Mouse (Mus musculus) neural tube, embryonic 12.5 days (tissue): ENCODE measurements around the gene Mlx. TPM values are rescaled to one million over a fixed set of nuclear protein-coding genes. Genes with fewer than 3 reads are reported as not detected.

Experiments
- ATAC-seq: fragments of 200-750 bp; cut with Nextera tagmentation; 2 replicates; pipeline ENCODE4 v1.8.0; 2017; ENCODE audit warnings: low read depth, mild to moderate bottlenecking, moderate TSS enrichment, moderate library complexity; ENCODE audit not compliant: low FRiP score
- H3K27ac ChIP-seq: fragments of 300-500 bp; sonication (generic); 2 replicates; pipeline ENCODE4 v1.5.1; 2016
- H3K27me3 ChIP-seq: fragments of 300-500 bp; sonication (generic); replicated peaks from 2 replicates; pipeline ENCODE4 v1.6.1; 2016; ENCODE audit warnings: mild to moderate bottlenecking
- H3K36me3 ChIP-seq: fragments of 300-500 bp; sonication (generic); 2 replicates; pipeline ENCODE4 v1.6.1; 2016; ENCODE audit warnings: mild to moderate bottlenecking
- H3K4me1 ChIP-seq: fragments of 300-500 bp; sonication (generic); 2 replicates; pipeline ENCODE4 v1.6.1; 2016
- H3K4me2 ChIP-seq: fragments of 300-500 bp; sonication (generic); replicated peaks from 2 replicates; pipeline ENCODE4 v1.6.1; 2016; ENCODE audit warnings: mild to moderate bottlenecking
- H3K4me3 ChIP-seq: fragments of 300-500 bp; sonication (generic); 2 replicates; pipeline ENCODE4 v1.5.1; 2016
- H3K9ac ChIP-seq: fragments of 300-500 bp; sonication (generic); 2 replicates; pipeline ENCODE4 v1.6.1; 2016; ENCODE audit warnings: mild to moderate bottlenecking
- H3K9me3 ChIP-seq: fragments of 300-500 bp; sonication (generic); 2 replicates; pipeline ENCODE4 v1.6.1; 2016; ENCODE audit warnings: mild to moderate bottlenecking
- WGBS: fragments of 180-500 bp; shearing (Covaris S2); methylation state at CpG from one replicate; pipeline ENCODE4 v1.1.7; 2016; 5-methylcytosine and 5-hydroxymethylcytosine counted together
- polyA plus RNA-seq: library from polyadenylated mRNA; unstranded; fragments of >200 nt; fragmentation: Nextera tagmentation; extraction: Ambion mirVana; gene quantifications from 2 replicates; pipeline ENCODE4 v1.2.1, GENCODE M21; 2016

The Mlx gene
- 59.6 and 68.0 TPM in 2 replicates for polyA plus RNA-seq

DNA sequence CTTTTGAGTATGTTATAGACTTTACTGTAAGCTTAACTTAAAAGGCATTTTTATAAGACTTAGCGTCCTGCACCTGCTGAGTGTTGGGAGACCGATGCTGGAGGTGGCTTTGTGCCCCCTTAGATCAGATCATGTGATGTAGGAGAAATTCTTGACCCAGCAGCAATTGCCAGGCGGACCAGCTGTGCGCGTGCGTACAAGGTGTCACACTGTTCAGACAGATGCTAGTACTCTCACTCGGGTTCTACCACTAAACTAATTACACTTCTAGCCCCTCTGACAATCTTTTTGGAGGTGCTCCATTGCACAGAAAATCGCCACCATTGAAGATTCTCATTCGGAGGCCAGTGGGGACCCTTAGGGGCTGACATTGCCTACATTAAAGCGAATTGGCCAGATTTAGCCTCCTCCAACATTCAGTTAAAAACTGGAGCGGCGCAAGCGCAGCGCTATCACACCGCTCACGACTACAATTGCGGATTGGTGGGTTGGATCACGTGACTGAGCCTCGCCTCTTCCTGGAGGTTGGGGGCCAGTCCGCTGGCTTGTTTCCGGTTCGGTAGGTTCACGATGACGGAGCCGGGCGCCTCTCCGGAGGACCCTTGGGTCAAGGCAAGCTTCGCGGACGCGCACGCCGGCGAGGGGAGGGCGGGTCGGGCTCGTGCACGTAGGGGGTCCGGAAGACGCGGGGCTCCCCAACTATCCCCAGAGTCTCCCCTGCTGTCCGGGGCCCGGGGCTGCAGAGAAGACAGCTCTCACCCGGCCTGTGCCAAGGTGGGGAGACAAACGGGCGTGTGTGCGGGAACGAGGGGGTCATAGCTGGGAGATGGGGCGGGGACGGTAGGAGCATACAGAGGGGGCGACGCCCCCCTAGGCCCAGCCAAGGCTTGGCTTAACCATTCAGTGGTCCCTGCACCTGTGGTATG, at the start of gene Mlx:
Mlx (plus strand) TSS at position 522 of the 926 bp plus-strand sequence.
- 2% methylated on average over 52 of the region's 52 CpGs for WGBS
- H3K4me3 ChIP-seq: peak within 1 kb of the TSS; percentile 91
- no peaks in the 10 kb centered on the region for H3K27me3 ChIP-seq
- peaks cover 48% of the 10 kb centered on the region for H3K36me3 ChIP-seq
- peaks cover 35% of the 10 kb centered on the region for H3K4me1 ChIP-seq
- peak within 1 kb of the TSS; percentile 93 for H3K9ac ChIP-seq
- H3K4me2 ChIP-seq: peak within 1 kb of the TSS; percentile 97
- peak; percentile 81 for ATAC-seq
- H3K27ac ChIP-seq: peak within 1 kb of the TSS; percentile 79; the same call in 1 of the 2 replicates
- no peaks in the 10 kb centered on the region for H3K9me3 ChIP-seq

DNA sequence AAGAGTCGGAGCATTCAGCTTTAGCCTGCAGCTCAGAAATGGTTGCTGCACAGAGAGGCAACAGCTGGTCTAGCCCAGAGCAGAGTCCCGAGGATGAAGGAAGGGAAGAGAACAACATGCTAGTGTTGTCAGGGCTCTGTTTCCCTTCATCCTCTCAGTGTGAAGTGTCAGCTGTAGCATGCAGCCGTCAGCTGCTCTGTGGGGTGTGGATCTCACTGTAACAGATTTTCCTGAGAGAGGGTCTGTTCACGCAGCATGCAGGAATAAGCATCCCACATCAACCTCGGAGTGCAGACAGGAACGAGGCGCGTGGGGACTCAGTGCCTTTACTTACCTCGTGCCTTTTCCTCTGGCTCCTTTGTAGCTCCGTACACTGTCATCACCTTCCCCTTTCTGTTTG, 49.3 kb upstream of the Mlx start:
- Histone ChIP-seq H3K27me3 (no peaks in the 10 kb centered on the region), H3K4me3 (no peak overlapping the region), H3K36me3 (peaks cover 93% of the 10 kb centered on the region), H3K9me3 (no peaks in the 10 kb centered on the region), H3K27ac (no peak overlapping the region), H3K4me1 (no peaks in the 10 kb centered on the region), H3K4me2 (no peak overlapping the region), H3K9ac (no peak overlapping the region)
- no peak for ATAC-seq
- WGBS: 81% methylated on average over 10 of the region's 10 CpGs

GRCm38 (mm10) chr11:101045826-101046225, 41.3 kb upstream of the Mlx start:
- Histone ChIP-seq H3K4me2 (no peak overlapping the region), H3K9ac (no peak overlapping the region), H3K4me1 (no peaks in the 10 kb centered on the region), H3K27me3 (no peaks in the 10 kb centered on the region), H3K36me3 (peaks cover 95% of the 10 kb centered on the region), H3K27ac (no peak overlapping the region), H3K9me3 (no peaks in the 10 kb centered on the region), H3K4me3 (no peak overlapping the region)
- 91% methylated on average over 4 of the region's 4 CpGs for WGBS
- ATAC-seq: no peak

DNA sequence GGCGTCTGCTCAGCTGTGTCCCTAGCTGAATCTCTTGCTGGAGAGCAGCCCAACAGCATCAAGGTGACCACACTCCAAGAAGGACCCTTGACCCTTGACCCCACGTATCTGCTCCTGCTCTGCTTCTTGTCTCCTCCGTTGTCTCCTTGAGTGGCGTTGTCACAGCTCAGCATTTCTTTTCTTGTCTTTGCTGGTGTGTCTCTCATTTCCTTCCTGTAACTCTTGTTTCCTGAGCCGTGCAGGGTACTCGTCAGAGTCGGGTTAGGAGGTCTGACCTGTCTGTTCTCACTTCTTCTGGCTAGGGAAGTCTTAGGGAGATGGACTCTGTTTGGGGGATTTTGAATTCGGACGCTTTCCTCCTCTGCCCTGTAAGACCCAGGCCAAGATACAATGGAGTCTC, 40.6 kb upstream of the Mlx start:
- H3K27ac ChIP-seq: no peak overlapping the region
- WGBS: 80% methylated on average over 9 of the region's 9 CpGs
- no peak for ATAC-seq
- no peaks in the 10 kb centered on the region for H3K9me3 ChIP-seq
- H3K4me2 ChIP-seq: no peak overlapping the region
- H3K4me3 ChIP-seq: no peak overlapping the region
- H3K9ac ChIP-seq: no peak overlapping the region
- H3K27me3 ChIP-seq: no peaks in the 10 kb centered on the region
- no peaks in the 10 kb centered on the region for H3K4me1 ChIP-seq
- H3K36me3 ChIP-seq: peaks cover 94% of the 10 kb centered on the region

- no peak overlapping the region for H3K4me3 ChIP-seq
- H3K9ac ChIP-seq: no peak overlapping the region
- no peak overlapping the region for H3K4me2 ChIP-seq
- no peaks in the 10 kb centered on the region for H3K9me3 ChIP-seq
- ATAC-seq: no peak
- 89% methylated on average over 3 of the region's 3 CpGs for WGBS
- no peaks in the 10 kb centered on the region for H3K4me1 ChIP-seq
- H3K27me3 ChIP-seq: no peaks in the 10 kb centered on the region
- H3K27ac ChIP-seq: no peak overlapping the region
- H3K36me3 ChIP-seq: peaks cover 94% of the 10 kb centered on the region
These were observed 39.6 kb upstream of the Mlx start for GRCm38 (mm10) chr11:101047502-101047901.

GRCm38 (mm10) chr11:101050359-101050758, 36.7 kb upstream of the Mlx start:
- ATAC-seq: no peak
- Histone ChIP-seq H3K4me3 (no peak overlapping the region), H3K4me1 (no peaks in the 10 kb centered on the region), H3K4me2 (no peak overlapping the region), H3K9ac (no peak overlapping the region), H3K27ac (no peak overlapping the region), H3K36me3 (peaks cover 89% of the 10 kb centered on the region), H3K27me3 (no peaks in the 10 kb centered on the region), H3K9me3 (no peaks in the 10 kb centered on the region)
- 87% methylated on average over 9 of the region's 9 CpGs for WGBS

DNA sequence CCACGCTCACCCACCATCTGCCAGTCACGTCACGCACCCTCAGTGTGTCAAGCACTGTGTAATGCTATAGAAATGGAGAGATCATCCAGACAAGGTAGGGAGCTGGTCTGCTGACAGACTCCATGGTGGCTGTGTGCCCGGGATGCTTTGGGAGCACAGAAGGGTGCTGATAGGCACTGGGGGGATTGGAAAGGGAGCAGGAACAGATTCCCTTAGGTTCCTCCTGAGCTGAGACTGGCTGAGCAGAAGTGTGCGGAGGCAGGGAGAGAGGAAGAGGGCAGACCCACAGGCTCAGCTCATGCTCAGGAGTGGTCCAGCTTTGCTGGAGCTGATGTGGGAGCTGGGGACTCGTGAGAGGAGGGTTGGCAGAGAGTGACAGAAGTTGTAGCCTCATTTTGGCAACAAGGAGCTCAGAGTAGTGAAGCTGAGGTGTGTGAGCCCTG, 36.0 kb upstream of the Mlx start:
- H3K4me2 ChIP-seq: no peak overlapping the region
- no peak for ATAC-seq
- no peak overlapping the region for H3K4me3 ChIP-seq
- no peaks in the 10 kb centered on the region for H3K9me3 ChIP-seq
- no peak overlapping the region for H3K27ac ChIP-seq
- H3K4me1 ChIP-seq: no peaks in the 10 kb centered on the region
- H3K9ac ChIP-seq: no peak overlapping the region
- 88% methylated on average over 6 of the region's 6 CpGs for WGBS
- peaks cover 89% of the 10 kb centered on the region for H3K36me3 ChIP-seq
- H3K27me3 ChIP-seq: no peaks in the 10 kb centered on the region

GRCm38 (mm10) chr11:101051617-101052016, 35.5 kb upstream of the Mlx start:
- no peaks in the 10 kb centered on the region for H3K27me3 ChIP-seq
- H3K9me3 ChIP-seq: no peaks in the 10 kb centered on the region
- H3K4me3 ChIP-seq: no peak overlapping the region
- H3K9ac ChIP-seq: no peak overlapping the region
- ATAC-seq: no peak
- H3K4me2 ChIP-seq: no peak overlapping the region
- no peaks in the 10 kb centered on the region for H3K4me1 ChIP-seq
- peaks cover 88% of the 10 kb centered on the region for H3K36me3 ChIP-seq
- no peak overlapping the region for H3K27ac ChIP-seq
- 84% methylated on average over 8 of the region's 8 CpGs for WGBS

DNA sequence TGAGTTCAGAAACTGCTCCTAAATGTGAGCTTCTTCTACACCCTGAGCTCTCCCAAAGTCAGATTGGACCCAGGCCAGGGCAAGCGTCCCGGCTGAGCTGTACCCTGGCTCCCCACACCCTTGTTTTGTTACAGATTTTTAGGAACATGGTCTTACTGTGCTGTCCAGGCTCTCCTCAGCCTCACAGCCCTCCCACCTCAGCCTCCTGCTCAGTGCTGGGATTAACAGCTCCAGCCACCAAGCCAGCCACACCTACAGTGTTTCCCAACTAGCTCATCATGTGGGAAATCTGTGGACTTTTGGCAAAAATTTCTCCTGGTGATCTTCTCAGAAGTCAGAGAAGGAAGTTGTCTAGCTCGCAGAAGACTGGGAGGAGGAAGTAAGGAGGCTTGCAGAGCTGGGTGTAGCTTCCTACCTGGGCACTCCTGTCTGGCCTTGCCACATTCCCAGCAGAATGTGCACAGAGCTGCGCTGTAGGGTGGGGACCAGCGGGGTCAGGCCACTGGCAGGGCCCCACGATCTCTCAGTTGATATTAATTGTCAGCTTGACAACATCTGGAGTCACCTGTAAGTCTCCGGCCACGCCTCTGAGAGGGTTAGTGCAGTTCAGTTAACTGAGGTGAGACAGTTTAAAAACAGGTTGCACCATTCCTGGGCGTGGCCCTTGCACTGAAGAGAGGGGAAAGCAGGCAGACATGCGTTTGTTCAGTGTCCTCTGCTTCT, 34.2 kb upstream of the Mlx start:
- Histone ChIP-seq H3K4me1 (no peaks in the 10 kb centered on the region), H3K27ac (no peak overlapping the region), H3K9ac (no peak overlapping the region), H3K4me2 (no peak overlapping the region), H3K27me3 (no peaks in the 10 kb centered on the region), H3K4me3 (no peak overlapping the region), H3K9me3 (no peaks in the 10 kb centered on the region), H3K36me3 (peaks cover 84% of the 10 kb centered on the region)
- no peak for ATAC-seq
- WGBS: 93% methylated on average over 10 of the region's 10 CpGs

DNA sequence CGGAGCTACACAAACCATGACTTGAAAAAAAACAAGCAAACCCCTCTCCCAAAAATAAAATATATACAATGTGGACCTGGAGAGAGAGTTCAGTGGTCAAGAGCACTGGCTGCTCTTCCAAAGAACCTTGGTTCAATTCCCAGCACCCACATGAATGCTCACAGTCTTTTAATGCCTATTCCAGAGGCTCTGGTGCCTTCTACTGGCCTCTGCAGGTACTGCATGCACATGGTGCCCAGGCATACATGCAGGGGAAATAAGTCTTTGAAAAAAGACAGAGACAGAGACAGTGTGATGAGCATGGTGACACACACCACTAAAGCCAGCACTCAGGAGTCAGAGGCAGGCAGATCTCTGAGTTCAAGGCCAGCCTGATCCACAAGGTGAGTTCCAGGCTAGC, 33.1 kb upstream of the Mlx start:
- WGBS: 100% methylated on average over 1 of the region's 1 CpGs
- no peaks in the 10 kb centered on the region for H3K27me3 ChIP-seq
- no peak for ATAC-seq
- no peak overlapping the region for H3K4me2 ChIP-seq
- H3K36me3 ChIP-seq: peaks cover 82% of the 10 kb centered on the region
- H3K27ac ChIP-seq: no peak overlapping the region
- H3K9me3 ChIP-seq: no peaks in the 10 kb centered on the region
- no peak overlapping the region for H3K4me3 ChIP-seq
- no peak overlapping the region for H3K9ac ChIP-seq
- no peaks in the 10 kb centered on the region for H3K4me1 ChIP-seq

DNA sequence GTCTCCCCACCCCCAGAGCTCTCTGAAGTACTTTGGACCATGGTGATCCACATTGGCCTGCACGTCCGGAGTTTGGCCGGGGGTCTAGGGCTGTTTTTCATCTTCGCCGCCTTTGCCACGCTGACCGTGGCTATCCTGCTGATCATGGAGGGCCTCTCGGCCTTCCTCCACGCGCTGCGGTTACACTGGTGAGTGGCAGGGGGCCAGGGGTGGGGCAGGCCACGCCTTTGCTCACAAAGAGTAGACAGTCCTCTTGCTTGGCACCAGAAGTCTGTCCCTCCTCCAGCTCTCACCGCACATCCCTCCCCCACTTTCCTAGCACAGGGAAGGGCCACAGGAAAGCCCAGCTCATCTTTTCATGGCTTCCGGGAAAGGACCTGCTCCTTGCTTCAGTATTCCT, 31.7 kb upstream of the Mlx start:
- Histone ChIP-seq H3K9me3 (no peaks in the 10 kb centered on the region), H3K4me2 (no peak overlapping the region), H3K27me3 (no peaks in the 10 kb centered on the region), H3K4me3 (no peak overlapping the region), H3K27ac (no peak overlapping the region), H3K9ac (no peak overlapping the region), H3K36me3 (peaks cover 80% of the 10 kb centered on the region), H3K4me1 (no peaks in the 10 kb centered on the region; the same call in 1 of the 2 replicates)
- WGBS: 85% methylated on average over 14 of the region's 14 CpGs
- ATAC-seq: no peak

DNA sequence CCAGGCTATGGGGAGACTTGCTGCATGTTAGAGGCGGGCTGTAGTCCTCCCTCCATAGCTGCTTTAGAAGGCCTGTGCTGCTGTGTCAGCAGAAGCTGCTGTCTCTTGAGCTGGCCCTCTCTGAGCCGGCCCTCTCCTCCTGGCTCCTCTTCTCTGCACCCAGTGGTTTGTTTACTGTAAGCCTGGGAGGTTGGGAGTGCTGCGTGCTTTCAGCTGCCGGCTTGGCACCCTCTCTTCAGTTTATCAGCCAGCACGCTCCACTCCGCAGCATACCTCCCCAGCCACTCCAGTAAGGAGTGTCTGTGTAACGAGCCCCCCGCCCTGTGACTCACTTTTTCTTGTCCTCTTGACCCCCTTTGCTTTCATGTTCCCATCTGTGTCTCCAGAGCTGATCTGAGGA, 30.2 kb upstream of the Mlx start:
- Histone ChIP-seq H3K4me1 (no peaks in the 10 kb centered on the region; the same call in 1 of the 2 replicates), H3K27me3 (no peaks in the 10 kb centered on the region), H3K36me3 (peaks cover 74% of the 10 kb centered on the region), H3K9me3 (no peaks in the 10 kb centered on the region), H3K9ac (no peak overlapping the region), H3K27ac (no peak overlapping the region), H3K4me3 (no peak overlapping the region), H3K4me2 (no peak overlapping the region)
- no peak for ATAC-seq
- 71% methylated on average over 8 of the region's 8 CpGs for WGBS
